Mouse (Mus musculus): ENCODE data around the gene Igflr1. TPM values are rescaled to one million over a fixed set of nuclear protein-coding genes. Genes with fewer than 3 reads are reported as not detected.

Igflr1 gene
- polyA plus RNA-seq, 1 experiment from 2014 or later = 6.4 TPM

GRCm38 (mm10) chr7:30531291-30531815 is 33.9 kb upstream of the Igflr1 start:
- Histone ChIP-seq H3K9me3 (ENCODE audit: control insufficient read depth, low read length) (no peaks in the 10 kb centered on the region), H3K27me3 (ENCODE audit: control insufficient read depth, insufficient read depth, low read depth, low read length) (no peaks in the 10 kb centered on the region), H3K4me1 (replicated peaks; ENCODE audit: control insufficient read depth, insufficient read depth, low read length) (peaks cover 22% of the 10 kb centered on the region), H3K9ac (ENCODE audit: low read length) (no peak overlapping the region), H3K36me3 (ENCODE audit: control insufficient read depth, insufficient read depth, low read length) (peaks cover 36% of the 10 kb centered on the region), H3K4me2 (ENCODE audit: low read depth, low read length) (no peak overlapping the region), H3K27ac (ENCODE audit: low read length) (no peak overlapping the region), H3K4me3 (ENCODE audit: low read length) (no peak overlapping the region)
- no peak for ATAC-seq (ENCODE audit: low read depth)
- 75% methylated on average over 9 of the region's 9 CpGs for WGBS

GRCm38 (mm10) chr7:30532931-30533330 is 32.3 kb upstream of the Igflr1 start:
- Histone ChIP-seq H3K4me3 (ENCODE audit: low read length) (no peak overlapping the region), H3K9ac (ENCODE audit: low read length) (peak overlapping the region; percentile 38; the same call in 1 of the 2 replicates), H3K27ac (ENCODE audit: low read length) (no peak overlapping the region), H3K27me3 (ENCODE audit: control insufficient read depth, insufficient read depth, low read depth, low read length) (no peaks in the 10 kb centered on the region), H3K4me1 (replicated peaks; ENCODE audit: control insufficient read depth, insufficient read depth, low read length) (peaks cover 17% of the 10 kb centered on the region), H3K36me3 (ENCODE audit: control insufficient read depth, insufficient read depth, low read length) (peaks cover 29% of the 10 kb centered on the region), H3K9me3 (ENCODE audit: control insufficient read depth, low read length) (no peaks in the 10 kb centered on the region), H3K4me2 (ENCODE audit: low read depth, low read length) (0 out of 2 replicates have a peak overlapping the region, but pooled peaks have one; percentile 5)
- 21% methylated on average over 8 of the region's 8 CpGs for WGBS
- no peak for ATAC-seq (ENCODE audit: low read depth)

GRCm38 (mm10) chr7:30533941-30534632 is 31.1 kb upstream of the Igflr1 start:
- H3K27me3 ChIP-seq (ENCODE audit: control insufficient read depth, insufficient read depth, low read depth, low read length) = no peaks in the 10 kb centered on the region
- H3K9me3 ChIP-seq (ENCODE audit: control insufficient read depth, low read length) = no peaks in the 10 kb centered on the region
- H3K9ac ChIP-seq (ENCODE audit: low read length) = peak overlapping the region; percentile 80
- 6% methylated on average over 22 of the region's 26 CpGs for WGBS
- no peak for ATAC-seq (ENCODE audit: low read depth)
- H3K4me3 ChIP-seq (ENCODE audit: low read length) = peak overlapping the region; percentile 85
- H3K36me3 ChIP-seq (ENCODE audit: control insufficient read depth, insufficient read depth, low read length) = peaks cover 20% of the 10 kb centered on the region
- H3K4me1 ChIP-seq (replicated peaks; ENCODE audit: control insufficient read depth, insufficient read depth, low read length) = peaks cover 17% of the 10 kb centered on the region
- H3K4me2 ChIP-seq (ENCODE audit: low read depth, low read length) = peak overlapping the region; percentile 95
- H3K27ac ChIP-seq (ENCODE audit: low read length) = no peak overlapping the region; the same call in 1 of the 2 replicates

- H3K9ac ChIP-seq (ENCODE audit: low read length) = peak within 1 kb of the TSS; percentile 80
- H3K27ac ChIP-seq (ENCODE audit: low read length) = peak within 1 kb of the TSS; percentile 69
Observed at GRCm38 (mm10) chr7:30534633-30535577, 30.3 kb upstream of the Igflr1 start, which contains the start of gene Arhgap33. Gene Arhgap33 (minus strand): TSS chr7:30535060.

GRCm38 (mm10) chr7:30540572-30540971 is 24.7 kb upstream of the Igflr1 start:
- H3K9me3 ChIP-seq (ENCODE audit: control insufficient read depth, low read length) = no peaks in the 10 kb centered on the region
- H3K36me3 ChIP-seq (ENCODE audit: control insufficient read depth, insufficient read depth, low read length) = peaks cover 8% of the 10 kb centered on the region; the same call in 1 of the 2 replicates
- H3K9ac ChIP-seq (ENCODE audit: low read length) = no peak overlapping the region
- H3K4me2 ChIP-seq (ENCODE audit: low read depth, low read length) = no peak overlapping the region
- no peaks in the 10 kb centered on the region for H3K4me1 ChIP-seq (replicated peaks; ENCODE audit: control insufficient read depth, insufficient read depth, low read length)
- H3K4me3 ChIP-seq (ENCODE audit: low read length) = no peak overlapping the region
- H3K27me3 ChIP-seq (ENCODE audit: control insufficient read depth, insufficient read depth, low read depth, low read length) = no peaks in the 10 kb centered on the region
- 87% methylated on average over 7 of the region's 7 CpGs for WGBS
- no peak for ATAC-seq (ENCODE audit: low read depth)
- H3K27ac ChIP-seq (ENCODE audit: low read length) = no peak overlapping the region

More at GRCm38 (mm10) chr7:30534633-30535577, 30.3 kb upstream of the Igflr1 start, which contains the start of gene Arhgap33:
- peak; percentile 96 for ATAC-seq (ENCODE audit: low read depth)
- Histone ChIP-seq H3K36me3 (ENCODE audit: control insufficient read depth, insufficient read depth, low read length) (peaks cover 18% of the 10 kb centered on the region), H3K4me2 (ENCODE audit: low read depth, low read length) (peak within 1 kb of the TSS; percentile 95), H3K9me3 (ENCODE audit: control insufficient read depth, low read length) (no peaks in the 10 kb centered on the region), H3K4me1 (replicated peaks; ENCODE audit: control insufficient read depth, insufficient read depth, low read length) (peaks cover 17% of the 10 kb centered on the region), H3K4me3 (ENCODE audit: low read length) (peak within 1 kb of the TSS; percentile 85), H3K27me3 (ENCODE audit: control insufficient read depth, insufficient read depth, low read depth, low read length) (no peaks in the 10 kb centered on the region)
- WGBS = 0% methylated on average over 35 of the region's 84 CpGs

- Histone ChIP-seq H3K4me3 (ENCODE audit: low read length) (no peak overlapping the region), H3K4me2 (ENCODE audit: low read depth, low read length) (no peak overlapping the region), H3K9me3 (ENCODE audit: control insufficient read depth, low read length) (no peaks in the 10 kb centered on the region), H3K27me3 (ENCODE audit: control insufficient read depth, insufficient read depth, low read depth, low read length) (no peaks in the 10 kb centered on the region), H3K27ac (ENCODE audit: low read length) (no peak overlapping the region), H3K36me3 (ENCODE audit: control insufficient read depth, insufficient read depth, low read length) (peaks cover 10% of the 10 kb centered on the region; the same call in 1 of the 2 replicates), H3K4me1 (replicated peaks; ENCODE audit: control insufficient read depth, insufficient read depth, low read length) (no peaks in the 10 kb centered on the region), H3K9ac (ENCODE audit: low read length) (no peak overlapping the region)
- WGBS = 85% methylated on average over 2 of the region's 2 CpGs
- no peak for ATAC-seq (ENCODE audit: low read depth)
Observed at GRCm38 (mm10) chr7:30544327-30544726, 20.9 kb upstream of the Igflr1 start.

GRCm38 (mm10) chr7:30549880-30550279 is 15.3 kb upstream of the Igflr1 start:
- Histone ChIP-seq H3K27ac (ENCODE audit: low read length) (no peak overlapping the region), H3K36me3 (ENCODE audit: control insufficient read depth, insufficient read depth, low read length) (peaks cover 8% of the 10 kb centered on the region), H3K4me1 (replicated peaks; ENCODE audit: control insufficient read depth, insufficient read depth, low read length) (peaks cover 9% of the 10 kb centered on the region; the same call in 1 of the 2 replicates), H3K9me3 (ENCODE audit: control insufficient read depth, low read length) (no peaks in the 10 kb centered on the region), H3K4me3 (ENCODE audit: low read length) (no peak overlapping the region), H3K27me3 (ENCODE audit: control insufficient read depth, insufficient read depth, low read depth, low read length) (no peaks in the 10 kb centered on the region), H3K9ac (ENCODE audit: low read length) (no peak overlapping the region), H3K4me2 (ENCODE audit: low read depth, low read length) (no peak overlapping the region)
- ATAC-seq (ENCODE audit: low read depth) = no peak
- 94% methylated on average over 2 of the region's 2 CpGs for WGBS

GRCm38 (mm10) chr7:30550603-30551002 is 14.6 kb upstream of the Igflr1 start:
- Histone ChIP-seq H3K9me3 (ENCODE audit: control insufficient read depth, low read length) (no peaks in the 10 kb centered on the region), H3K4me3 (ENCODE audit: low read length) (no peak overlapping the region), H3K27me3 (ENCODE audit: control insufficient read depth, insufficient read depth, low read depth, low read length) (no peaks in the 10 kb centered on the region), H3K9ac (ENCODE audit: low read length) (no peak overlapping the region), H3K36me3 (ENCODE audit: control insufficient read depth, insufficient read depth, low read length) (peaks cover 10% of the 10 kb centered on the region), H3K4me1 (replicated peaks; ENCODE audit: control insufficient read depth, insufficient read depth, low read length) (peaks cover 9% of the 10 kb centered on the region; the same call in 1 of the 2 replicates), H3K27ac (ENCODE audit: low read length) (no peak overlapping the region), H3K4me2 (ENCODE audit: low read depth, low read length) (no peak overlapping the region)
- WGBS = 77% methylated on average over 1 of the region's 1 CpGs
- no peak for ATAC-seq (ENCODE audit: low read depth)
